Mouse (Mus musculus): ENCODE data around the gene Susd4.

DNA sequence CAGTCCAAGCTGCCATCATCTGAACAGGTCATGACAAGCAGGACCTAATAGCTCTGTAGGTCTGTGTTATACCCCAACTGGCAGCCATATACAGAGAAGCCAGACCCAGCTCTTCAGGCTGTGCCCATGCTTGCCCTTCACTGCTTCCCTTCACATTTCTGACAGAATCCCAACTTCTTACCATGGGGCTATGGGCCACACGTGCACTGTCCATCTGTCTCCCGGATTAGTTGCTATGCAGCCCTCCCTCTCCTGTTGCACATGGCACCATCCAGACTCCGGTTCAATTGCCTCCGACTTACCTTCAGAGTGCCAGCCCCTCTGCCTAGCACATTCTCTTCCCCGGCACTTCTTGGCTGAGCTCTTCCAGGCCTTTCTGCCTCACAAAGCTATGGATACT is 114.5 kb downstream of the Susd4 start:
- TF ChIP-seq GATA1 (IDR thresholded peaks at IDR 0.05; ENCODE audit: low read length) (no peak), TAL1 (IDR thresholded peaks at IDR 0.05; ENCODE audit: low read length) (no peak)

Data from erythroblast, embryonic 14.5 days (primary cell).